Mouse (Mus musculus): ENCODE data around the gene Pln.
A peak's percentile ranks its signal among the peaks of the same experiment; 100 is the strongest.

Pln gene

GRCm38 (mm10) chr10:53337162-53337923 is at the start of gene Pln:
Gene Pln, plus strand, starts transcription at chr10:53337667.
- no peak for DNase-seq (ENCODE audit: low spot score)

DNA sequence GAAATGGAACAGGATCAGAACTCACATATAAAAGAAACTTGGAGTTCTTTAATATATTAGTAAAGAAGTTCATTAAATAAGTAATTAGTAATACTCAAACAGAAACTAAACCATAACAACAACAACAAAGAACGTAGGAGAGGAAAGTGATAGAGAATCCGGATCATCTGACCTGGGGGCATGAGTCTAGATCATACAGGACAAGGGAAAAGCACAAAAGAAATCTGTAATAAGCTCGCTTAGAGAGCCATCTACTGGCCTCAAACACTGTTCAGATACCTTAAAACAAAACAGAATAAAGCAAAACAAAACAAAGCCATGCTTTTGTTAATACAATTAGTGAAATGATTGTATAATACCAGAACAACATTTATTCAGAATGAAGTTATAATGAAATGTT is 31.6 kb upstream of the Pln start:
- DNase-seq (ENCODE audit: low spot score): peak; percentile 16

DNA sequence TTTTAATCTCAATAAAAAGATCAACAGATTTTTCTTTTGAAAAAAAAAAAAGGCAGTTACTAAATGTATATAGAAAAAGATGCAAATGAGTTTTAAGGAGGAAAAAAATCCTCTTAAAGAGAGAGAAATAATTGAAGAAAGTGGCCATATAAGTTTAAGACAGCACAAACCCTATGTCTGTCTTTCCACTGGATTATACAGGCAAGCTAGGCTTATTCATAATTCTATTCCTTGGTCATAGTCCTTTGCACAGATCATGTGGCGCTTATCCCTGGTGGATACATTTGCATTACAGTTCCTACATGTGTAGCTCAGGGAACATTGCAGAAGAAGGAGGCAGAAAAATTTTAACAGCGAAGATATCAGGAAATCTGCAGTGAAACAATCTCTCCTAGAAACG is 30.8 kb upstream of the Pln start:
- no peak for DNase-seq (ENCODE audit: low spot score)

- DNase-seq (ENCODE audit: low spot score): no peak
Observed at GRCm38 (mm10) chr10:53323367-53323766, 14.1 kb upstream of the Pln start.

DNA sequence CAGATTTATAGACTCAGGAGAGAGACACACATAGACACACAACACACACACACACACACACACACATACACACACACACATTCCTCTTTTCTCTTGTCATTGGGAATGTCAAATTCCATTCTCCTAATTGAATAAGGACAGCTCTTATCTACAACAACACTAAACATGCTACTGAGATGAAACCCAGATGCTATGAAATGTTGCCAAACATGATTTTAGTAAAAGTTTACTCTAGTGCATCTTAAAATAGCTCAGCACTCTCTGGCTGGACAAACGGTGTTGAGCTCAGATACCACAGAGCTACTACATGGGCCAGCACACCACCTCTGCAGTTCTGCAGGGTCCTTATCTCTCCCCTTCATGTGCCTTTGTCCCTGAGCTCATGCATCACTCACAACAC is 12.8 kb upstream of the Pln start:
- peak; percentile 47 for DNase-seq (ENCODE audit: low spot score)

GRCm38 (mm10) chr10:53326367-53326766 is 11.1 kb upstream of the Pln start:
- no peak for DNase-seq (ENCODE audit: low spot score)

GRCm38 (mm10) chr10:53329257-53329656 is 8.2 kb upstream of the Pln start:
- DNase-seq (ENCODE audit: low spot score): no peak

DNA sequence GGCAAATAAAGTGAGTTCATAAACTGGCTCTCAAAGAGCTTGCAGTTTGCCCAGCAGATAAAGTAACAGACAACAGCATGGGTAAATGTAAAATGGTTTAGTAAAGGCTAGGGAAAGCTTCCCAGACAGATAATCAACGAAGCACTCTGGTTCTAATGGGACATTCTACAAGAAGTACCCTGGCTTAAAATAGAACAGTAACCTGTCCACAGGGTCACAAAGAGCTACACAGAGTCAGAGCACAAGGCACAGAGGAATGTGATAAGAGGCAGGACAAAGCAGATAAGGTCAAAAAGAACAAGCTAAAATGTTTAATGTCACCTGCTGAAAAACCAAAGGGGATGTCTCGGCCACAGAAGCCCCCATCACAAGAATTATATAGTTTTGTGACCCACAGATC is 4.7 kb upstream of the Pln start:
- no peak for DNase-seq (ENCODE audit: low spot score)

GRCm38 (mm10) chr10:53335266-53335665 is 2.2 kb upstream of the Pln start:
- DNase-seq (ENCODE audit: low spot score): no peak

DNA sequence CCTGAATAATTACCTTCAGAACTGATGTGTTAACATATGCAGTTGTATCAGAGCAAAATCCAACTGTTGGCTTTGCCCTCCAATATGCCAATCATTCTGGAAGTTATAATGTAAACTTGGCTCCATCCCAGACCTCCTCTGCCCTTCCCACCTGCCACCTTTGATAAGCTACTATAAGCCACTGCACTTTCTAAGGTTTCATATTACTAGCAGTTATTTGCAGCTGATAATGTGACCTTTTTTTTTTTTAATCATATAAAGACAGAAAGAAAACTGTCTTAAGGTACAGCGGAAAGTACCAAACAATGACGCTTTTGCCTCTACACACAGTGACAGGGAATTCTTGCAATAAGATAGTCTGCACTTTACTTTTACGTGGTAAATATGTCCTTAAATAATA is 1.5 kb upstream of the Pln start:
- DNase-seq (ENCODE audit: low spot score): no peak

DNA sequence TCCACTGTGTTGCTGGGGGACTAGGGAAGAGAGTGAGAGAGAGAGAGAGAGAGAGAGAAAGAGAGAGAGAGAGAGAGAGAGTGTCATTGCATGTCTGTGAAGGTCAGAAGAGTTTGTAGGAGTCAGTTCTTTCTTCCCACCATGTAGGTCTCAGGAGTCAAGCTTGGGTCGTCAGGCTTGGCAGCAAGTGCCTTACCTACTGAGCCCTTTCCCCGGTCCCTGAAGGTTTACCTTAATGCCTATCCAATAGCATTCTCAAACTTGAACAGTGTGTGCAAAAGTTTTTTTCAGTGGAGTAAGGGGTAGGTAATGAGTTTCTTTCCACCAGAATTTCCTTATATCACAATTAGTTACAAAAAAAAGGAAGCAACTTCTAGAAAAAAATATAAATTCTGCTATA is 1.6 kb downstream of the Pln start:
- DNase-seq (ENCODE audit: low spot score): no peak

DNA sequence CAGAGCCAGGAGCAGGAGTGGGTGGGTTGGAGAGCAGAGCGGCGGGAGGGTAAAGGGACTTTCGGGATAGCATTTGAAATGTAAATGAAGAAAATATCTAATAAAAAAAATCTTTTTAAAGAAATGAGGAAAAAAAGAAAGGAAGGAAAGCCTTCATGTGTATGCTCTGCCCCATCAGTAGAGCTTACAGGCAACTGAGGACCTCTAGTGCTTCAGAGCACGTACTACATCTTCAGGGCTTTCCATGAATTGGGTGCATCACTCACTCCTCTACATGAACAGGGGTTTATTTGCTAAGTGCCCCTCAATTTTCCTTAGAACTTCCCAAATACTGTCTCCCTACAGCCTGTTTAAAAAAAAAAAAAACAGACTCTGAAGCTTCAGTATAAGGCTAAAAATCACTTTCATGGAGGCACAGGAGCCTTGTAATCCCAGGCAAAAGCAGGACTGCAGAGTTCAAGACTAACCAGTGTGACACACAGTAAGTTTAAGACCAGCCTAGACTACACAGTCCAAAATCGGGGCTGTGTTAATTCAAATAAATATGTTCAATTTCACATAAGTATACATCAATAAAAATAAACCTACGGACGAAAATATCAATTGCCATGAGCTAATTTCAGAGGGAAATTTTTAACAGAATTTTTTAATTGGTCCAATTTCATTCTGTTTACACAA is 4.0 kb downstream of the Pln start:
- DNase-seq (ENCODE audit: low spot score): no peak

GRCm38 (mm10) chr10:53342166-53342728 is 4.8 kb downstream of the Pln start:
- no peak for DNase-seq (ENCODE audit: low spot score)

DNA sequence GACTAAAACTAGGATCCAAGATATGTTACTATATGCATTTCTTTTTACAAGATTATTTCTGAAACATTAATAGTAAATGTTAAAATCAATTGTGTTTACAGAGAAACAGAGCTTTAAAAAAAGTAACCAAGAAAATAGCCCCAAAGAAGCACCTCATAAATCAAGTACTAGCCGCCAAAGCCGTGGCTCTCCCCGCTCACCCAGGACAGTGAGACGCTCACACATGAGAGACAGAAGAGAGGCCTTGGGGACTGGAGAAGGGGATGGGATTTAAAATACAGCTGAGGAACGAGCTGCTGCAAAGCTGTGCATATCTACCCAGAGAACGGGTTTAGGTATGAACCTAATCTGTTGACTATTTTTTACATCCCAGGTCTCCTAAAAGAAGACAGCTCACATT is 5.9 kb downstream of the Pln start:
- DNase-seq (ENCODE audit: low spot score): no peak

DNA sequence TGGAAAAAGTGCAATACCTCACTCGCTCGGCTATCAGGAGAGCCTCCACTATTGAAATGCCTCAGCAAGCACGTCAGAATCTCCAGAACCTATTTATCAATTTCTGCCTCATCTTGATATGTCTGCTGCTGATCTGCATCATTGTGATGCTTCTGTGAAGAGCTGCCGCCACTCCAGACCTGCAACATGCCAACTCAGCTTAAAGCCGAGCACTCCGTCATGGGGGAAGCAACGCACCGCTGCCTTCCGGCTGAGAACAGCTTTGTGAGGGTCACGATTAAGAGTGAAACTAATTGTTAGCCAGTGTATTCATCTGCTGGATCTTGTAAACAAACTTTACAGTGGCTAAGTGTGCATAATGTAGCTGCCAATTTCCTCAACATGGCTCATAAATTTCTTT is 6.4 kb downstream of the Pln start:
- DNase-seq (ENCODE audit: low spot score): no peak

- no peak for DNase-seq (ENCODE audit: low spot score)
Observed at GRCm38 (mm10) chr10:53345508-53345907, 8.0 kb downstream of the Pln start.

DNA sequence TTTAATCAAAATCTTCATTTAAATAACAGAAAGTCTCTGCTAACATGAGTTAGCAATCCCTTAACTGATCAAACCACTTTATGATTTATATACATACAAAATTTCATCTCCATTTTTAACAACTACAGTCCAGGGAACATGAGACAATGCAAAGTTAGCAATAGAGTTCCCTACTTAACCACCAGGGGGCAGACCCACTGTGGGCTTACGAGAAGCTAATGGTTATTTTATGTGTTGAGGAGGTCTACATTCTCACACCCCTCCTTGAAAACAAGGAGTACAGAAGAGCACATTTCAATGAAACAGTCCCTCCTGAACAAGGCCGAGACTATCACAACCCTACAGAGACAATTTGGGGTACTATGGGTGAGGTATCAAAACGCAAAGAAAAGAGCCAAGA is 9.0 kb downstream of the Pln start:
- DNase-seq (ENCODE audit: low spot score): peak; percentile 61

DNA sequence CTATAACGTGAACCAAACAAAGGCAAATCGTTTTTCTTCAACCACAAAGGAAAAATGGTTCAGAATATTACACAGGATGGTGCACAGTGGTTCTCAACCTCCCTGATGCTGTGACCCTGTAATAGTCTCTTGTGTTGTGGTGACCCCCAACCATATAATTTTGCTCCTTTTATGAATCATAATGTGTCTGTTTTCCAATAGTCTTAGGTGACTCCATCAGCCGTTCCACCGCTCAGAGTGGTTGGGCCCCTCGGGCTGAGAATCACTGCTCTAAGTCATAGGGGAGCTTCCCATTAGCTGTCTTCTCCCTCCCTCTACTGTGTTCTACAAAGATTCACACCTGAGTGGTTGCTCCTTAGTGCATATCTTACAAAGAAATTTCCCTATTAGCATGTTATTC is 9.4 kb downstream of the Pln start:
- DNase-seq (ENCODE audit: low spot score): no peak

DNA sequence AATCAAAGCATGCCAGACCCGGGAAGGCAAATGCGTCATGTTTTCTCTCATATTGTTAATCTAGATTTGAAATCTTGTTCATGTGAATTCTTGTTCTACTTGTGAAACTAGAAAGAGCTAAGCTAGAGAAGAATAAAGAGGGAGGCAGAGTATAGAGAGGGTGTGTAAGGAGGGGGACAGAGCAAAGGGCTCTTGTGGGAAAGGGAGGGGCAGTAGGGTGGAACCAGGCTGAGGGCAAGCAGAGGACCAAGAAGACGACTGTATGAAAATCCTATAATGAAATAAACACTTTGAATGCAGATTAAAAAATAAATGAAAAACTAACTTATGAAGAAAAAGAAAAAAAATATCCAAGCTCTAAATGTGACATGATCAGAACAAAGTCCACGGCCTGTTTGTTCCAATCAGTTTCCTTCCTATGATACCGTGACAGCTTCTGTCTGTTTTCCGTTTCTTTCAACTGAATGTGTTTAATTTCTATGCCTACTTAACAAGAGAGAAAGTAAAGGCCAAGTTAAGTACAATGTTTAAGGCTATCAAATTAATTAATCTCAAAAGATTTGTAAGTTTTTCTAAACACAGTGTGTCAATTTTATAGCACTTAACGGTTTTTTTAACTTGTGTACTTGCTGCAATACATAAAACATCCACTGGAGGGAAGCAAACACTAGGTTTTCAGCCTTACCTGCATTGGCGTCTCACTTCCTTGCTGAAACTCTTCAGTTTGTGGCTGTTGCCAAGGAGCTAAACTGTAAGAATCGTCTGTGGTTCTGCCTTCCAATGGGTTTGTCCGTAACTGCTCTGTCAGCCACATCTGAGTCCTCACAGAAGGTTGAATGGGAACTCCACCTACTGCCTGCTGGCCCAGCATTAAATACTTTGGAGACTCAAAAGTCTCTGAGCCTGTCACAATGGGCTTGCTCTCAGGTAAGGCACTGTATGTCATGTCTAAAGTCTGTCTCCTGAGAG is 10.6 kb downstream of the Pln start:
- DNase-seq (ENCODE audit: low spot score): peak; percentile 85

DNA sequence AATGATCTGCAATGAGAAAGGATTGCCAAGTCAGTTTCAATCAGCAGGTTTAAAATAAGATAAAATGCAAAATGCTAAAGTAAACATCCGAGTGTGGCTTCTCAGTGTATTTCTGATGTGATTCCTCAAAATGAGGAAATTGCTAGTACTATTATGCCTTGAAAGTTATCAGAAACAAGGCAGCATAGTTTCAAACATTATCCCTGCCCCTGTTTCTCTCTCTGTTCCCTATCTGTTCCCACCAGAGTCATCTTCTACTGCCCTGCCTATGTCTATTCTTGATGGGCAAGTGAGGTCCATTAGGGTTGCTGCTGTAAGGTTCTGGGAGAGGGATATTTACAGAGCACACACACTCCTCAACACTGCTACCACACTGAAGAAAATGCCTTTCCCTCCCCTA is 11.8 kb downstream of the Pln start:
- DNase-seq (ENCODE audit: low spot score): no peak

DNA sequence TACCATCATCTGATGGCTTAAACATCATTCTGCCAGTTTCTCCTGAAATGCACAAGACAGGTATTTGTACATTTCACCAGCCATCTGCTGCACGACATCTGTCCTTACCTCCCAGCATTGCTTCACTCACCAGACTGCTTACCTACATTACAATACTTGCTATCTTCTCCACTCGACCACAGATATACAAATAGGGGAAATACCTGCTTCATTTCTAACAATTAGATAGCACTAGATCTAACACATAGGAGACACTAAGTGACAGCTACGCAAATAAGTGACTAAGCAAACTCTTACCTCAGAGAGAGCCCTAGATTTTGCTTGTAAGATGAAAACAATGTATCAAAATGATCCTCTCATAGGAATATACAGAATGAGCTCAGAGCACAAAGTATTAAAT is 16.2 kb downstream of the Pln start:
- no peak for DNase-seq (ENCODE audit: low spot score)

DNA sequence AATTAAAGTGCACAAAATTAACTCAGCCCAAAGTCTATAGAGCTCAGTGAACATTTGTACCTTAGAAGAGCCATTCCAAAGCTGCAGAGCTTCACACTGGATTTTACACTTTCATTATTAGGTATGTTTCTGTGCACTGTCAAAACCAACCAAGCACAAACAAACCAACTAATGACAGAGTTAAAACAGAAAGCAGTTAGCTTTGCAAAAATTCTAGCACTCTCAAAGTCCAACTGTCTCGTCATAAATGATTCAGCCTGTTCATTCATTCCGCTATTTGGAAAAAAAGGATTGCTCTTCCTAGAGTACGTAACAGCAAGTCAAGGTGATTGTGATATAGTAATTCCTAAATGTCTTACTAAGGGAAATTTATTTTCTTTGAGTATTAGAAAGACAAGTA is 21.5 kb downstream of the Pln start:
- DNase-seq (ENCODE audit: low spot score): no peak

Data from adipocyte (in vitro differentiated cells).